Mouse (Mus musculus) thymus, postnatal 36 days (tissue): ENCODE results near the gene Cdc42se2.

Experiments used
- DNase-seq, 2 experiments: peaks; one replicate each; pipeline ENCODE4 v3.0.0; 2022; ENCODE audit warnings: mixed read lengths in 2 of 2

The Cdc42se2 gene

DNA sequence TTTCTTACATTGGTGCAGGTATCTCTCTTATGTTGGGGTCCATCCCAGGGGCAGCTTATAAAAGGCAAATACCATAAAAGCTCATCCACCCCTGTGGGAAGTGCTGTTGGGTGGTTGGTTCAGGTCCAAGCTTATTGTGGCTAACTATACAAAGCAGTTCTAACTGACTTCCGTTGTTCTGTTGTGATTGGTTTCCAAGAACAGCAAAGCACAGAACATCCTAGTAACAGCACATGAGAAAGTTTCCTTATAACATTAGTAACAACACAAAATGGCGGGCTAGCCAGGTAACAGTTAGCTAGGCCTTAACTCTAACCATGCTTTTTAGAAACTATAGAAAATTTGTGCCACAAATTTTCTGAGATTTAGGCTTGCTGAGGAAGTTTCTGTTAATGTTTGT, 79.3 kb downstream of the Cdc42se2 start:
- DNase-seq: no peak

DNA sequence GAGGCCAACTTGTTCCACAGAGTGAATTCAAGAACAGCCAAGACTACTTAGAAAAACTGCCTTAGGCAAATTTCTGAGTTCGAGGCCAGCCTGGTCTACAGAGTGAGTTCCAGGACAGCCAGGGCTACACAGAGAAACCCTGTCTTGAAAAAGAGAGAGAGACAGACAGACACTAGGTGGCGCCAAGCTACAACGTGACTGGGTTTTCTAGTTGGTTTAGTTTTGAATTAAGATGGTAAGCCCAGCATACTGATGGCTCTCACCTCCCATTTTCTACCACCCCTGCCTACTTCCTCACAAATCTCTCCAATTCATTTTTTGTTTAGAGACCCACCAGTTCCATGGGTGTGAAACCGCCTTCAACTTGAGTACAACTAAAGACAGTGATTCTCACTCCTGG, 84.2 kb downstream of the Cdc42se2 start:
- DNase-seq: peak; percentile 66 to 79

DNA sequence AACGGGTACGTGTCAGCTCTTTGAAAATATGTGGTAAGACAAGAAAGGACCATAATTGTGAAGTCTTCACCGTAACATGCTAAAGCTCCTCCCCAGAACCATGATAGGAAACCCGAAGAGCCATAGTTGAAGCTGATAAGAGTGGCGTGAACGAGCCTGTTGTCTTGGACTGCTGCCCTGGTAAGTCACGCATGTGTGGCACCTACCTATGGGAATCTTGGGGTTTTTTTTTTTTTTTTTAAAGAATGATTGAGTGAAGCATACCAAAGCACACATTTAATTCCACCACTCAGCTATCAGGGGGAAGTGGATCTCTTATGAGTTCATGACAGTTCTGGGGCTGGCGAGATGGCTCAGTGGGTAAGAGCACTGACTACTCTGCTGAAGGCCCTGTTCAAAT, 85.6 kb downstream of the Cdc42se2 start:
- no peak for DNase-seq

DNA sequence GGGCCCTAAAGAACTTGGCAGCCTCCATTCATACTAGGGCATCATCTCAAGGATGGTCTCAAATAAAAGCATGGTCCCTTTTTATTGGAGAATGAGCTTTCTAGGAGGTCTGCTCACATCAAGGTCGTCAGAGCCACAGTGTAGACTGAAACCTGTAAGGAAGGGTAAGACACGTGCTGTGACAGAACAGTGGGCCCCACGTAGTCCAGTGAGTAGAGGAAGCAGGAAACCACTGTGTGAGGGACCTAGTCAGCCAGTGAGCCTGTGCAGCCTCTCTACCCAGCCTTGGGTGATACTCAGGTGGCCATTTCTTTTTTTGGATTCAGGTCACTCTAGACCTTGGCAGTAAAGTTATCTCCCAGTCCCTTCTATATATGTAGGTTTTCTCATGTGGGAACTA, 87.5 kb downstream of the Cdc42se2 start:
- DNase-seq: no peak

- no peak for DNase-seq
Measured at GRCm38 (mm10) chr11:54698636-54699035, 88.8 kb downstream of the Cdc42se2 start.

GRCm38 (mm10) chr11:54697611-54698010, 89.9 kb downstream of the Cdc42se2 start:
- DNase-seq: no peak

GRCm38 (mm10) chr11:54695951-54696350, 91.5 kb downstream of the Cdc42se2 start:
- DNase-seq: no peak

DNA sequence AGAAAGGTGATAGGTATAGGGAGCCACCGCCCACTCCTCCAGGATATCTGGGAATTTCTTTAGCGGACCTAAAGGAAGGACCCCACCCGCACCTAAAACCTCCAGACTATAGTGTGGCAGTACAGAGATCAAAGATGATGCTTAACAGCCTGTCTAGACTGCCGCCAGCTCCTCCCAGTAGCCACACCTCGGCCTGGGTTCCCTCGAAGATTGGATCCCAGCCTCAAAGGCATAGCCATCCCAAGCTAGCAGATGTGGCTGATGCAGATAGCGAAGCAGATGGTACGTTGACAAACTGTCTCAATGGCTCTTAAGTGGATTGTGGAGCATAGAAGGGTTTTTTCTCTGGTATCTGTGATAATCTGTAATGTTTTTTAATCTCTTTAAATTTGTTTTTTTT, 93.2 kb downstream of the Cdc42se2 start:
- DNase-seq: no peak

GRCm38 (mm10) chr11:54693696-54694095, 93.8 kb downstream of the Cdc42se2 start:
- DNase-seq: no peak

DNA sequence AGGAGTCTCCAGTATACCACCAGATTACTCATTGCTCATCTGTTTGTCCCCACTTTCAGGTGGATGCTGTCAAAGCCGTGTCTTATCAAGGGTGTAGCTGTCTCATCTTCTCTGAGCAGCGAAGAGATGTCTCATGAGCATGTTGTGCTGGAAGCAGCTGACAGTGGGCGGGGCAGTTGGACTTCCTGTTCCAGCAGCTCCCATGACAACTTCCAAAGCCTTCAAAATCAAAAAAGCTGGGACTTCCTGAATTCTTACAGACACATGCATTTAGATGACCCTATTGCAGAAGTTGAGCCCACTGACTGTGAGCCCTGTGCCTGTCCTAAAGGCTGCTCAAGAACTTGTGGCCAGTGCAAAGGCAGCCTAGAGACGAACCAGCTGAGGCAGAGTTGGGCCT, 96.3 kb downstream of the Cdc42se2 start:
- no peak for DNase-seq

- DNase-seq: no peak
Measured at GRCm38 (mm10) chr11:54690171-54690570, 97.3 kb downstream of the Cdc42se2 start.

DNA sequence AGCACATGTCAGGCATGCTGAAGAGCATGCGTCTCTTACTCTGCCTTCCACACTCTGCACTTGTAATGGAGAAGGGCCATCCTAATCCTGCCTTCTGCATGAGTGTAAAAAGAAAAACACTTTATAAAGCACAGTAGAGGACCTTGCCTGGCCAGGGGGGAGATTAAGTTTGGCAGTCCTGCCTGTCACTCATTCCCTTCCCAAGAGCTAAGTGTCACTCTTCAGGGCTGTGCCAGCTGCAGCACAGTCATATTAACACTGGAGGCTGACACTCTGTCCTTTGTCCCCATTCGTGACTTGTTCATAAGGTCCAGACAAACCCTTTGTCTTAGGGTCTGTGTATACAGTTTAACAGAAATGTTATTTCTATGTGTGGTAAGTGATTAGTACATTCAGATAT, 102.6 kb downstream of the Cdc42se2 start:
- no peak for DNase-seq

DNA sequence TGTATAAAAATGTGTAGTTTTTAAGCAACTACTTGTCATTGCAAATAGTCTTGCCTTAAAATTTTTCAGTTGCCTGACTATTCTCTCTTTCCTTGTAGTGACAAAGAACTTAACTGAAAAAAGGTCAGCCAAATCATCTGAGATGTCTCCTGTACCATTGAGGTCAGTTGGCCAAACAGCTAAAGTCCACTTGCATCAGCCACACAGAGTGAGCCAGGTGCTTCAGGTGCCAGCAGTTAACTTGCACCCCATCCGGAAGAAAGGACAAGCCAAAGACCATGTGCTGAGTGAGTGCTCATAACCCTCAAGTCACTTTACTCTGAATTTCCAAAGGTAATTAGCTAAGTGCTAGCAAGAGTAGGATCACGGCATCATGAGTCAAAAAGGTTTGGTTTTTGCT, 108.3 kb downstream of the Cdc42se2 start:
- no peak for DNase-seq

- DNase-seq: no peak
Measured at GRCm38 (mm10) chr11:54675792-54676489, 111.5 kb downstream of the Cdc42se2 start.

- no peak for DNase-seq
Measured at GRCm38 (mm10) chr11:54673575-54674298, 113.7 kb downstream of the Cdc42se2 start.
